Mouse (Mus musculus) hematopoietic multipotent progenitor cell, adult 10-12 weeks (in vitro differentiated cells): ENCODE measurements around the gene Csn1s2b. TPM values are rescaled to one million over a fixed set of nuclear protein-coding genes. Genes with fewer than 3 reads are reported as not detected.

Experiments
- polyA plus RNA-seq: library from polyadenylated mRNA; stranded (reverse); fragments of >175 nt; gene quantifications from 2 replicates; pipeline ENCODE4 v1.2.3, GENCODE M21; 2012; ENCODE audit warnings: low replicate concordance

Csn1s2b gene
- polyA plus RNA-seq: not detected in 2 replicates

GRCm38 (mm10) chr5:87807782-87808181 is at the start of gene Csn1s2b:
Gene Csn1s2b, plus strand, starts transcription at chr5:87808082.

GRCm38 (mm10) chr5:87774267-87774666 is 33.6 kb upstream of the Csn1s2b start, which contains the start of gene Csn1s2a:
Gene Csn1s2a, plus strand, starts transcription at chr5:87774567.

GRCm38 (mm10) chr5:87825386-87825785 is 17.5 kb downstream of the Csn1s2b start, which contains the start of gene Prr27:
Gene Prr27, plus strand, starts transcription at chr5:87825686.

Other genes starting within 250 kb of the Csn1s2b start
- not detected in 2 replicates for gene Sult1d1, start 239.1 kb upstream of the Csn1s2b start, polyA plus RNA-seq
- not detected in 2 replicates for gene Sult1e1, start 216.5 kb upstream of the Csn1s2b start, polyA plus RNA-seq
- not detected in 2 replicates for gene Csn1s1, start 141.9 kb upstream of the Csn1s2b start, polyA plus RNA-seq
- gene Csn2, start 108.5 kb upstream of the Csn1s2b start, polyA plus RNA-seq: not detected in 2 replicates
- gene Csn1s2a, start 33.5 kb upstream of the Csn1s2b start, polyA plus RNA-seq: not detected in 2 replicates
- gene Prr27, start 17.6 kb downstream of the Csn1s2b start, polyA plus RNA-seq: not detected in 2 replicates
- gene Odam, start 76.9 kb downstream of the Csn1s2b start, polyA plus RNA-seq: not detected in 2 replicates
- gene Csn3, start 117.5 kb downstream of the Csn1s2b start, polyA plus RNA-seq: 0.15 TPM in 1 of 2 replicates, not detected in the other
- gene 2310003L06Rik, start 161.4 kb downstream of the Csn1s2b start, polyA plus RNA-seq: not detected in 2 replicates
- gene Gm28434, start 161.4 kb downstream of the Csn1s2b start, polyA plus RNA-seq: not detected in 2 replicates
- not detected in 2 replicates for gene Cabs1, start 171.4 kb downstream of the Csn1s2b start, polyA plus RNA-seq
- not detected in 2 replicates for gene Smr3a, start 194.5 kb downstream of the Csn1s2b start, polyA plus RNA-seq